10 mouse cellular contexts compared by ENCODE assay signal in genomic region chr6:122670201-122670551, GRCm38 (mm10). TPM values are rescaled to one million over a fixed set of nuclear protein-coding genes. Genes with fewer than 3 reads are reported as not detected.
A peak's percentile ranks its signal among the peaks of the same experiment; 100 is the strongest.
DNase-seq lines count a peak whose midpoint lies in the region; ATAC-seq and TF ChIP-seq lines count a peak whose summit lies in the region.
"Had no signal": no experiment of that assay in that cellular context is flagged by ENCODE, and none has a peak within 500 bp of the region (broad histone marks: within the 10 kb centered on the region; RNA-seq: fewer than 3 reads in every experiment).

No protein-coding gene starts in this region.

- H3K9me3 ChIP-seq in kidney, postnatal 0 days (replicated peaks; ENCODE audit: low read length), result no peaks in the 10 kb centered on the region
- no peaks in the 10 kb centered on the region for H3K9me3 ChIP-seq in hindbrain, embryonic 14.5 days (ENCODE audit: control insufficient read depth, low read length)
- H3K9me3 ChIP-seq in neural tube, embryonic 11.5 days (ENCODE audit: control insufficient read depth, low read length), result no peaks in the 10 kb centered on the region

- H3K9ac ChIP-seq in kidney, postnatal 0 days (ENCODE audit: low read depth, low read length), result no peak overlapping the region
- peak overlapping the region; percentile 49 for H3K9ac ChIP-seq in hindbrain, embryonic 14.5 days
- 0 out of 2 replicates have a peak overlapping the region, but pooled peaks have one; percentile 9 for H3K9ac ChIP-seq in neural tube, embryonic 11.5 days (ENCODE audit: low read length)

- peak overlapping the region; percentile 53 for H3K4me2 ChIP-seq in kidney, postnatal 0 days (ENCODE audit: low read length)
- H3K4me2 ChIP-seq in hindbrain, embryonic 14.5 days (replicated peaks), result peak overlapping the region; percentile 62
- H3K4me2 ChIP-seq in neural tube, embryonic 11.5 days (ENCODE audit: low read depth), result peak overlapping the region; percentile 43

- no peaks in the 10 kb centered on the region for H3K27me3 ChIP-seq in kidney, postnatal 0 days (ENCODE audit: insufficient read depth, low read length)
- H3K27me3 ChIP-seq in hindbrain, embryonic 14.5 days (ENCODE audit: control insufficient read depth, insufficient read depth, low read length), result no peaks in the 10 kb centered on the region
- no peaks in the 10 kb centered on the region for H3K27me3 ChIP-seq in neural tube, embryonic 11.5 days (ENCODE audit: control insufficient read depth, insufficient read depth, low read length)

- no peak overlapping the region for H3K27ac ChIP-seq in kidney, postnatal 0 days
- H3K27ac ChIP-seq in hindbrain, embryonic 14.5 days, result no peak overlapping the region
- no peak overlapping the region for H3K27ac ChIP-seq in neural tube, embryonic 11.5 days (ENCODE audit: low read depth, low read length)

- no peak for TF ChIP-seq CTCF in kidney, postnatal 0 days (IDR thresholded peaks at IDR 0.05; ENCODE audit: low read depth)

- 28% methylated on average over 10 of the region's 10 CpGs for WGBS in kidney, postnatal 0 days
- 15% methylated on average over 10 of the region's 10 CpGs for WGBS in hindbrain, embryonic 14.5 days
- WGBS in neural tube, embryonic 11.5 days, result 29% methylated on average over 10 of the region's 10 CpGs

- intact Hi-C loops in gastrocnemius, postnatal 14 days (cut with DNase I; ENCODE audit: low total_unique reads), result loop anchor here (5.0 kb wide), 1 partner anchor 47 kb away; no protein-coding TSS in a partner anchor

- H3K4me1 ChIP-seq in kidney, postnatal 0 days (replicated peaks; ENCODE audit: insufficient read depth, low read length), result no peaks in the 10 kb centered on the region
- no peaks in the 10 kb centered on the region for H3K4me1 ChIP-seq in hindbrain, embryonic 14.5 days (replicated peaks; ENCODE audit: control insufficient read depth, insufficient read depth, low read length)
- no peaks in the 10 kb centered on the region; the same call in 1 of the 2 replicates for H3K4me1 ChIP-seq in neural tube, embryonic 11.5 days (ENCODE audit: control insufficient read depth, insufficient read depth, low read length)

- no peaks in the 10 kb centered on the region for H3K36me3 ChIP-seq in kidney, postnatal 0 days (ENCODE audit: insufficient read depth, low read length)
- H3K36me3 ChIP-seq in hindbrain, embryonic 14.5 days (replicated peaks; ENCODE audit: control insufficient read depth, insufficient read depth), result no peaks in the 10 kb centered on the region
- H3K36me3 ChIP-seq in neural tube, embryonic 11.5 days (ENCODE audit: control insufficient read depth, insufficient read depth, low read length), result no peaks in the 10 kb centered on the region

- DNase-seq in kidney, postnatal 0 days (ENCODE audit: low spot score), result no peak
- no peak for DNase-seq in kidney, postnatal 4 days
- DNase-seq in cerebellum, postnatal 10 days, result peak; percentile 38 to 59
- peak; percentile 52 for DNase-seq in hindbrain, embryonic 14.5 days (ENCODE audit: low spot score)
- peak; percentile 34 for DNase-seq in neural tube, embryonic 11.5 days (ENCODE audit: low spot score)
- DNase-seq in spleen, postnatal 36 days (ENCODE audit: low spot score in 2 of 2), result no peak
- DNase-seq in gastrocnemius, postnatal 14 days, result no peak
- no peak for DNase-seq in kidney, adult 18-20 months

- no peak overlapping the region for H3K4me3 ChIP-seq in kidney, postnatal 0 days (replicated peaks; ENCODE audit: low read depth, low read length)
- peak overlapping the region; percentile 37 for H3K4me3 ChIP-seq in hindbrain, embryonic 14.5 days (replicated peaks; ENCODE audit: low read length)
- H3K4me3 ChIP-seq in neural tube, embryonic 11.5 days (ENCODE audit: low read depth, low read length), result peak overlapping the region; percentile 36; the same call in 1 of the 2 replicates

- no peak for ATAC-seq in kidney, postnatal 0 days (replicated peaks; ENCODE audit: low FRiP score, low read depth)
- peak; percentile 41; the same call in 1 of the 2 replicates for ATAC-seq in hindbrain, embryonic 14.5 days (ENCODE audit: low FRiP score)
- ATAC-seq in neural tube, embryonic 11.5 days (ENCODE audit: insufficient read depth, low FRiP score, low TSS enrichment), result peak; percentile 29; the same call in 1 of the 2 replicates

RNA-seq across cellular contexts. Expression of gene Nanog, which starts 37.1 kb away (rescaled TPM):
- not detected in 2 replicates for polyA plus RNA-seq in kidney, postnatal 0 days (2015; fragmentation: Nextera tagmentation; extraction: Ambion mirVana)
- polyA plus RNA-seq in hindbrain, embryonic 14.5 days (2014; fragmentation: Nextera tagmentation; extraction: Ambion mirVana), result 0.09 TPM in 1 of 2 replicates, not detected in the other
- polyA plus RNA-seq in neural tube, embryonic 11.5 days (2014; fragmentation: Nextera tagmentation; extraction: Ambion mirVana), result 0.11 TPM in 1 of 2 replicates, not detected in the other
- not detected for total RNA-seq in gastrocnemius, postnatal 14 days (2021)
- total RNA-seq: hematopoietic stem cell, adult 5-6 weeks had no signal

RNA-seq across cellular contexts. Expression of gene Dppa3, which starts 44.0 kb away (rescaled TPM):
- not detected in 2 replicates for polyA plus RNA-seq in kidney, postnatal 0 days (2015; fragmentation: Nextera tagmentation; extraction: Ambion mirVana)
- polyA plus RNA-seq in hindbrain, embryonic 14.5 days (2014; fragmentation: Nextera tagmentation; extraction: Ambion mirVana), result not detected in 2 replicates
- not detected in 2 replicates for polyA plus RNA-seq in neural tube, embryonic 11.5 days (2014; fragmentation: Nextera tagmentation; extraction: Ambion mirVana)
- total RNA-seq in gastrocnemius, postnatal 14 days (2021), result not detected
- total RNA-seq: hematopoietic stem cell, adult 5-6 weeks had no signal
- polyA plus RNA-seq: Patski had no signal

Comparison
In these comparisons a context has a peak if more than half of its experiments do, and no peak if none do; other contexts are left out.
1. DNase-seq: peak in cerebellum, postnatal 10 days (2 of 2), hindbrain, embryonic 14.5 days (single experiment) and neural tube, embryonic 11.5 days (single experiment); none in kidney, postnatal 0 days (single experiment), kidney, postnatal 4 days (0 of 2), spleen, postnatal 36 days (0 of 2), gastrocnemius, postnatal 14 days (single experiment) and kidney, adult 18-20 months (single experiment).
2. Peak in every context shown above with its lines, with median percentiles within 50 percentile points of each other: H3K4me2 ChIP-seq.